ENCODE assay signal across 11 mouse cellular contexts in genomic region chr10:24823265-24823664, GRCm38 (mm10). TPM values are rescaled to one million over a fixed set of nuclear protein-coding genes. Genes with fewer than 3 reads are reported as not detected.
DNase-seq lines count a peak whose midpoint lies in the region; ATAC-seq and TF ChIP-seq lines count a peak whose summit lies in the region.
"Had no signal": no experiment of that assay in that cellular context is flagged by ENCODE, and none has a peak within 500 bp of the region (broad histone marks: within the 10 kb centered on the region; RNA-seq: fewer than 3 reads in every experiment).

No protein-coding gene starts in this region.

- H3K36me3 ChIP-seq in kidney, embryonic 15.5 days = no peaks in the 10 kb centered on the region
- H3K36me3 ChIP-seq in MEL (ENCODE audit: control insufficient read depth in 1 of 2, insufficient read depth in 2 of 2, low read length in 2 of 2) (peaks cover 0 to 13% of the 10 kb centered on the region in 2 experiments; a peak in 2 of 4 replicates), macrophage (ENCODE audit: inconsistent target) (no peaks in the 10 kb centered on the region)
- no peaks in the 10 kb centered on the region for H3K36me3 ChIP-seq in hindbrain, embryonic 12.5 days

- no peak overlapping the region for H3K4me2 ChIP-seq in kidney, embryonic 15.5 days
- no peak overlapping the region for H3K4me2 ChIP-seq in hindbrain, embryonic 12.5 days (replicated peaks)
- H3K4me2 ChIP-seq: hindbrain, embryonic 14.5 days had no signal

- no peak for TF ChIP-seq CTCF in MEL (IDR thresholded peaks at IDR 0.05 in 2 of 3, conservative IDR thresholded peaks at IDR 0.05 in 1 of 3; ENCODE audit: control insufficient read depth in 1 of 3, insufficient read depth in 1 of 3, low read depth in 2 of 3, low read length in 3 of 3, poor library complexity in 1 of 3, severe bottlenecking in 1 of 3)

- no peak overlapping the region for H3K9ac ChIP-seq in kidney, embryonic 15.5 days
- H3K9ac ChIP-seq in MEL (ENCODE audit: control insufficient read depth, low read depth, low read length, poor library complexity, severe bottlenecking) = peak overlapping the region; percentile 35
- H3K9ac ChIP-seq in hindbrain, embryonic 12.5 days = no peak overlapping the region
- H3K9ac ChIP-seq: hindbrain, embryonic 14.5 days had no signal

- no peak for TF ChIP-seq EP300 in MEL (IDR thresholded peaks at IDR 0.05; ENCODE audit: low read depth in 1 of 2, low read length in 2 of 2)

- H3K4me3 ChIP-seq in kidney, embryonic 15.5 days (replicated peaks) = no peak overlapping the region
- H3K4me3 ChIP-seq in MEL (ENCODE audit: control insufficient read depth in 1 of 2, insufficient read depth in 1 of 2, low read depth in 2 of 2, low read length in 2 of 2) (peak overlapping the region; percentile 33 to 75), macrophage (ENCODE audit: inconsistent target) (peak overlapping the region; percentile 26; the same call in 1 of the 2 replicates)
- no peak overlapping the region for H3K4me3 ChIP-seq in hindbrain, embryonic 12.5 days

- DNase-seq in kidney, adult 11 months = no peak
- DNase-seq in MEL (ENCODE audit: low read depth, low spot score) (no peak), MN1 (ENCODE audit: low spot score) (no peak)
- DNase-seq in urinary bladder, postnatal 10 days (ENCODE audit: low spot score) = no peak
- DNase-seq: cerebellum, adult 2 months; lung, postnatal 4 days had no signal

- 0 out of 2 replicates have a peak, but pooled peaks have one; percentile 49 for ATAC-seq in kidney, embryonic 15.5 days (replicated peaks; ENCODE audit: low FRiP score)
- peak; percentile 52; the same call in 1 of the 2 replicates for ATAC-seq in granulocyte monocyte progenitor cell, adult 5-6 weeks (replicated peaks; ENCODE audit: poor library complexity, severe bottlenecking)
- ATAC-seq in hindbrain, embryonic 12.5 days (ENCODE audit: low FRiP score) = no peak

- 56% methylated on average over 1 of the region's 1 CpGs for WGBS in kidney, embryonic 15.5 days
- WGBS in macrophage (ENCODE audit: missing documents) = 13% methylated on average over 1 of the region's 1 CpGs
- 63% methylated on average over 1 of the region's 1 CpGs for WGBS in hindbrain, embryonic 12.5 days

- H3K79me2 ChIP-seq in MEL (ENCODE audit: control insufficient read depth, insufficient read depth, low read length, poor library complexity) (no peaks in the 10 kb centered on the region), macrophage (ENCODE audit: inconsistent target) (no peaks in the 10 kb centered on the region)

- H3K9me3 ChIP-seq in kidney, embryonic 15.5 days (replicated peaks) = no peaks in the 10 kb centered on the region
- no peaks in the 10 kb centered on the region for H3K9me3 ChIP-seq in MEL (replicated peaks; ENCODE audit: insufficient read depth, low read length)
- H3K9me3 ChIP-seq in hindbrain, embryonic 12.5 days (replicated peaks) = no peaks in the 10 kb centered on the region

- TF ChIP-seq RAD21 in MEL (IDR thresholded peaks at IDR 0.05; ENCODE audit: low read depth, low read length) = no peak

- H3K27ac ChIP-seq in kidney, embryonic 15.5 days = no peak overlapping the region
- H3K27ac ChIP-seq in MEL (ENCODE audit: control insufficient read depth, low read depth, low read length) (0 out of 2 replicates have a peak overlapping the region, but pooled peaks have one; percentile 17), macrophage (0 out of 2 replicates have a peak overlapping the region, but pooled peaks have one; percentile 4)
- no peak overlapping the region for H3K27ac ChIP-seq in hindbrain, embryonic 12.5 days
- H3K27ac ChIP-seq: hindbrain, embryonic 14.5 days had no signal

- 0 out of 2 replicates have a peak, but pooled peaks cover 3% of the 10 kb centered on the region for H3K4me1 ChIP-seq in kidney, embryonic 15.5 days
- H3K4me1 ChIP-seq in MEL (ENCODE audit: control insufficient read depth in 1 of 2, insufficient read depth in 2 of 2, low read length in 2 of 2) = peaks cover 5 to 11% of the 10 kb centered on the region in 2 experiments
- H3K4me1 ChIP-seq in hindbrain, embryonic 12.5 days = peaks cover 8% of the 10 kb centered on the region

- H3K27me3 ChIP-seq in kidney, embryonic 15.5 days = no peaks in the 10 kb centered on the region
- no peaks in the 10 kb centered on the region for H3K27me3 ChIP-seq in MEL (ENCODE audit: control insufficient read depth in 1 of 2, insufficient read depth in 2 of 2, low read length in 2 of 2)
- H3K27me3 ChIP-seq in hindbrain, embryonic 12.5 days = no peaks in the 10 kb centered on the region

- no peak for TF ChIP-seq POLR2A in MEL (IDR thresholded peaks at IDR 0.05; ENCODE audit: control insufficient read depth in 1 of 2, insufficient read depth in 1 of 2, low read depth in 1 of 2, low read length in 2 of 2, poor library complexity in 1 of 2)

TF ChIP-seq in MEL, 35 proteins besides CTCF, POLR2A, EP300 and RAD21:
- TF ChIP-seq RCOR1 (IDR thresholded peaks at IDR 0.05; ENCODE audit: low read depth, low read length) = no peak
- no peak for TF ChIP-seq UBTF (IDR thresholded peaks at IDR 0.05; ENCODE audit: borderline replicate concordance, insufficient read depth, low read depth, low read length)
- no peak for TF ChIP-seq TBP (IDR thresholded peaks at IDR 0.05; ENCODE audit: low read depth, low read length)
- no peak for TF ChIP-seq SMC3 (IDR thresholded peaks at IDR 0.05; ENCODE audit: low read depth, low read length)
- no peak for TF ChIP-seq USF1 (IDR thresholded peaks at IDR 0.05; ENCODE audit: low read depth, low read length)
- TF ChIP-seq MYB (IDR thresholded peaks at IDR 0.05; ENCODE audit: low read depth, low read length) = no peak
- TF ChIP-seq USF2 (IDR thresholded peaks at IDR 0.05; ENCODE audit: borderline replicate concordance in 1 of 2, insufficient read depth in 1 of 2, low read depth in 1 of 2, low read length in 2 of 2) = no peak
- TF ChIP-seq ZNF384 (IDR thresholded peaks at IDR 0.05; ENCODE audit: low read depth, low read length) = no peak
- no peak for TF ChIP-seq MAFK (IDR thresholded peaks at IDR 0.05; ENCODE audit: borderline replicate concordance, low read depth, low read length)
- TF ChIP-seq ETS1 (IDR thresholded peaks at IDR 0.05; ENCODE audit: low read depth, low read length) = no peak
- no peak for TF ChIP-seq CHD2 (IDR thresholded peaks at IDR 0.05; ENCODE audit: low read length)
- no peak for TF ChIP-seq POLR2AphosphoS5 (IDR thresholded peaks at IDR 0.05; ENCODE audit: borderline replicate concordance, low read depth, low read length)
- TF ChIP-seq ELF1 (IDR thresholded peaks at IDR 0.05; ENCODE audit: low read depth, low read length) = no peak
- TF ChIP-seq ZMIZ1 (IDR thresholded peaks at IDR 0.05; ENCODE audit: low read depth, low read length) = no peak

RNA-seq across cellular contexts. Expression of gene Enpp3, which starts 19.4 kb away (rescaled TPM):
- polyA plus RNA-seq in kidney, embryonic 15.5 days (2015; fragmentation: Nextera tagmentation; extraction: Ambion mirVana) = 3.7 and 6.4 TPM in 2 replicates
- 0.08 and 0.16 TPM in 2 replicates for total RNA-seq in MEL (2012; rRNA removed)
- under 1 TPM in 1 of 2 experiments, not detected in 1; 0.22 TPM for polyA plus RNA-seq in MEL (2012; ENCODE audit: insufficient read depth in 1 of 2, insufficient read length in 2 of 2, low read depth in 1 of 2, low replicate concordance in 2 of 2, missing spikeins in 1 of 2)
- not detected in 2 replicates for total RNA-seq in granulocyte monocyte progenitor cell, adult 5-6 weeks (2014; fragmentation: Nextera tagmentation)
- total RNA-seq in granulocyte monocyte progenitor cell, adult 5-6 weeks (2017) = not detected in 2 replicates
- total RNA-seq in macrophage (2018; cell fraction: chromatin; rRNA removed) = under 1 TPM in 1 of 26 experiments, not detected in 25; 0.79 TPM
- total RNA-seq in macrophage (2018; cell fraction: cytosol; rRNA removed) = not detected
- not detected for total RNA-seq in macrophage (2018; cell fraction: nucleus; rRNA removed)
- not detected in 3 replicates for polyA plus RNA-seq in macrophage (2018)
- polyA plus RNA-seq in hindbrain, embryonic 12.5 days (2016; fragmentation: Nextera tagmentation; extraction: Ambion mirVana) = 5.5 and 6.4 TPM in 2 replicates

RNA-seq across cellular contexts. Expression of gene Med23, which starts 46.5 kb away (rescaled TPM):
- polyA plus RNA-seq in kidney, embryonic 15.5 days (2015; fragmentation: Nextera tagmentation; extraction: Ambion mirVana) = 22.3 and 23.3 TPM in 2 replicates
- 18.8 and 19.3 TPM in 2 replicates for total RNA-seq in MEL (2012; rRNA removed)
- polyA plus RNA-seq in MEL (2012; ENCODE audit: insufficient read depth in 1 of 2, insufficient read length in 2 of 2, low read depth in 1 of 2, low replicate concordance in 2 of 2, missing spikeins in 1 of 2) (10 to 100 TPM; 23.7 to 52.2 TPM), macrophage (2018) (11.6 to 15.4 TPM (median 14.3 TPM) in 3 replicates)
- 20.1 and 34.8 TPM in 2 replicates for total RNA-seq in granulocyte monocyte progenitor cell, adult 5-6 weeks (2014; fragmentation: Nextera tagmentation)
- total RNA-seq in granulocyte monocyte progenitor cell, adult 5-6 weeks (2017) = 20.3 and 42.2 TPM in 2 replicates
- 10 to 100 TPM; 37.9 to 98.3 (median 76.0) TPM for total RNA-seq in macrophage (2018; cell fraction: chromatin; rRNA removed)
- total RNA-seq in macrophage (2018; cell fraction: cytosol; rRNA removed) = 10 to 100 TPM; 10.2 to 18.6 (median 15.6) TPM
- total RNA-seq in macrophage (2018; cell fraction: nucleus; rRNA removed) = 10 to 100 TPM; 19.9 to 59.2 (median 38.3) TPM
- 31.2 and 39.3 TPM in 2 replicates for polyA plus RNA-seq in hindbrain, embryonic 12.5 days (2016; fragmentation: Nextera tagmentation; extraction: Ambion mirVana)

Comparison
In these comparisons a context has a peak if more than half of its experiments do, and no peak if none do; other contexts are left out.
1. H3K27ac ChIP-seq: peak in MEL (single experiment) and macrophage (single experiment); none in kidney, embryonic 15.5 days (single experiment) and hindbrain, embryonic 12.5 days (single experiment).
2. H3K4me3 ChIP-seq: peak in MEL (2 of 2) and macrophage (single experiment); none in kidney, embryonic 15.5 days (single experiment) and hindbrain, embryonic 12.5 days (single experiment).